20 mouse cellular contexts compared by ENCODE assay signal in genomic region chr11:76851512-76851911, GRCm38 (mm10). TPM values are rescaled to one million over a fixed set of nuclear protein-coding genes. Genes with fewer than 3 reads are reported as not detected.
DNase-seq lines count a peak whose midpoint lies in the region; ATAC-seq and TF ChIP-seq lines count a peak whose summit lies in the region.
"Had no signal": no experiment of that assay in that cellular context is flagged by ENCODE, and none has a peak within 500 bp of the region (broad histone marks: within the 10 kb centered on the region; RNA-seq: fewer than 3 reads in every experiment).

No protein-coding gene starts in this region.

- DNase-seq in heart, adult 11 months: peak; percentile 31
- DNase-seq in heart, postnatal 36 days: no peak
- no peak for DNase-seq in liver, adult 2 months (ENCODE audit: extremely low read depth, low read depth, low spot score)
- DNase-seq in 416B (ENCODE audit: low read depth): peak; percentile 31
- no peak for DNase-seq in Patski (ENCODE audit: low read depth, low spot score)
- DNase-seq in right cerebral cortex, postnatal 14 days: no peak
- DNase-seq in ovary, postnatal 36 days (ENCODE audit: low spot score): no peak
- DNase-seq: adrenal gland, postnatal 36 days; cerebellum, adult 11 months; thymus, postnatal 36 days had no signal

- 78% methylated on average over 3 of the region's 3 CpGs for WGBS in liver, adult 2 months
- whole genome bisulfite sequencing in liver, embryonic 12.5 days (ENCODE audit: insufficient replicate concordance): 60% methylated on average over 3 of the region's 3 CpGs

- peaks cover 2% of the 10 kb centered on the region; the same call in 1 of the 2 replicates for H3K4me1 ChIP-seq in liver, adult 2 months (ENCODE audit: control insufficient read depth, insufficient read depth, low read length)
- peaks cover 12% of the 10 kb centered on the region for H3K4me1 ChIP-seq in liver, embryonic 12.5 days
- H3K4me1 ChIP-seq: midbrain, embryonic 15.5 days; neural tube, embryonic 12.5 days had no signal

- TF ChIP-seq CTCF in liver, adult 2 months (IDR thresholded peaks at IDR 0.05; ENCODE audit: low read depth, low read length): 0 out of 2 replicates have a peak, but pooled peaks have one; percentile 19
- peak; percentile 41 for TF ChIP-seq CTCF in Patski (IDR thresholded peaks at IDR 0.05)

- H3K9ac ChIP-seq in liver, adult 2 months (ENCODE audit: low read depth, low read length): no peak overlapping the region
- no peak overlapping the region for H3K9ac ChIP-seq in liver, embryonic 12.5 days
- H3K9ac ChIP-seq: forebrain, embryonic 12.5 days; limb, embryonic 15.5 days; midbrain, embryonic 15.5 days; neural tube, embryonic 12.5 days had no signal

- H3K27me3 ChIP-seq in liver, adult 2 months (ENCODE audit: control insufficient read depth, insufficient read depth, low read length): no peaks in the 10 kb centered on the region
- peaks cover 20% of the 10 kb centered on the region for H3K27me3 ChIP-seq in liver, embryonic 12.5 days (replicated peaks)
- no peaks in the 10 kb centered on the region for H3K27me3 ChIP-seq in Patski
- H3K27me3 ChIP-seq: forebrain, embryonic 12.5 days; limb, embryonic 15.5 days; midbrain, embryonic 15.5 days; neural tube, embryonic 12.5 days had no signal

- peaks cover 6% of the 10 kb centered on the region; the same call in 1 of the 2 replicates for H3K9me3 ChIP-seq in liver, embryonic 12.5 days (replicated peaks)
- H3K9me3 ChIP-seq: forebrain, embryonic 12.5 days; limb, embryonic 15.5 days; midbrain, embryonic 15.5 days; neural tube, embryonic 12.5 days had no signal

- intact Hi-C loops in heart, postnatal 36 days (cut with DNase I): no loop called here

- no peaks in the 10 kb centered on the region for H3K79me2 ChIP-seq in liver, adult 2 months (ENCODE audit: control insufficient read depth, insufficient read depth, low read length)

- TF ChIP-seq POLR2A in liver, adult 2 months (IDR thresholded peaks at IDR 0.05; ENCODE audit: extremely low read depth, insufficient read depth, low read length): no peak

- no peak overlapping the region for H3K27ac ChIP-seq in liver, adult 2 months (replicated peaks; ENCODE audit: insufficient read depth, low read depth, low read length)
- no peak overlapping the region for H3K27ac ChIP-seq in liver, embryonic 12.5 days
- H3K27ac ChIP-seq: forebrain, embryonic 12.5 days; limb, embryonic 15.5 days; midbrain, embryonic 15.5 days; neural tube, embryonic 12.5 days had no signal

- POLR2A ChIA-PET in Patski (lab: Charles Lee): no interaction called here

- no peak overlapping the region for H3K4me2 ChIP-seq in liver, embryonic 12.5 days
- H3K4me2 ChIP-seq: forebrain, embryonic 12.5 days; limb, embryonic 15.5 days; midbrain, embryonic 15.5 days; neural tube, embryonic 12.5 days had no signal

- H3K4me3 ChIP-seq in liver, adult 2 months (ENCODE audit: insufficient read depth, low read depth, low read length): no peak overlapping the region
- H3K4me3 ChIP-seq in liver, embryonic 12.5 days: no peak overlapping the region
- H3K4me3 ChIP-seq: forebrain, embryonic 12.5 days; limb, embryonic 15.5 days; midbrain, embryonic 15.5 days; neural tube, embryonic 12.5 days had no signal

- in situ Hi-C loops in Patski (cut with MboI; ENCODE audit: low pct_unique_long_range_greater_than_20kb): no loop called here

- ATAC-seq in liver, embryonic 12.5 days: no peak
- ATAC-seq in Patski: no peak
- ATAC-seq: midbrain, embryonic 15.5 days had no signal

- CTCF ChIA-PET in Patski (lab: Charles Lee): interaction anchor here (1.6 kb wide), 1 partner anchor 21 kb away, joined by 3 read pairs; no protein-coding TSS in a partner anchor

- H3K36me3 ChIP-seq in liver, adult 2 months (ENCODE audit: control insufficient read depth, insufficient read depth, low read length): no peaks in the 10 kb centered on the region
- no peaks in the 10 kb centered on the region for H3K36me3 ChIP-seq in liver, embryonic 12.5 days
- H3K36me3 ChIP-seq: forebrain, embryonic 12.5 days; limb, embryonic 15.5 days; midbrain, embryonic 15.5 days; neural tube, embryonic 12.5 days had no signal

RNA-seq across cellular contexts. Expression of gene Cpd, which starts 4.7 kb away (rescaled TPM):
- 10 to 100 TPM; 43.3 to 44.9 TPM for total RNA-seq in heart, postnatal 36 days (2021)
- 17.0 and 22.6 TPM in 2 replicates for total RNA-seq in liver, adult 2 months (2014; rRNA removed)
- polyA plus RNA-seq in liver, adult 2 months (2012; rRNA removed): 4.8 and 5.0 TPM in 2 replicates
- 10.5 and 11.3 TPM in 2 replicates for polyA plus RNA-seq in liver, embryonic 12.5 days (2016; fragmentation: Nextera tagmentation; extraction: Ambion mirVana)
- polyA plus RNA-seq in Patski (2021): 125 TPM

RNA-seq across cellular contexts. Expression of gene Tmigd1, which starts 50.4 kb away (rescaled TPM):
- under 1 TPM; 0.22 to 0.27 TPM for total RNA-seq in heart, postnatal 36 days (2021)
- total RNA-seq in liver, adult 2 months (2014; rRNA removed): not detected in 2 replicates
- polyA plus RNA-seq in liver, adult 2 months (2012; rRNA removed): not detected in 2 replicates
- polyA plus RNA-seq in liver, embryonic 12.5 days (2016; fragmentation: Nextera tagmentation; extraction: Ambion mirVana): 0.10 TPM in 1 of 2 replicates, not detected in the other
- 4.4 TPM for polyA plus RNA-seq in Patski (2021)
- total RNA-seq: gastrocnemius, adult 18-20 months; layer of hippocampus, adult 18-20 months; left cerebral cortex, postnatal 10 days had no signal
- polyA plus RNA-seq: C2C12; cortical plate, adult 2 months; forebrain, embryonic 12.5 days; midbrain, embryonic 15.5 days; neural tube, embryonic 12.5 days had no signal

Comparison
In these comparisons a context has a peak if more than half of its experiments do, and no peak if none do; other contexts are left out.
1. DNase-seq: peak in heart, adult 11 months (single experiment) and 416B (single experiment); none in heart, postnatal 36 days (0 of 2), liver, adult 2 months (single experiment), Patski (single experiment), right cerebral cortex, postnatal 14 days (single experiment) and ovary, postnatal 36 days (single experiment).
2. RNA of gene Cpd, which starts 4.7 kb away (polyA plus RNA-seq): 125 TPM in Patski (single experiment); 10.5 to 11.3 TPM in liver, embryonic 12.5 days and 4.8 to 5.0 TPM in liver, adult 2 months; every median in the first group is over 10 times any median in the second.